Mouse (Mus musculus) G1E (cell line): ENCODE measurements around the gene Klra3. TPM values are rescaled to one million over a fixed set of nuclear protein-coding genes. Genes with fewer than 3 reads are reported as not detected.
"Not testable (repeated sequence)": the region's sequence is repeated elsewhere in the genome, so short reads cannot be mapped to it uniquely, and the experiment has no call there.

Experiments used
- ATAC-seq: 2 replicates; pipeline ENCODE4 v1.8.0; 2016; ENCODE audit warnings: mild to moderate bottlenecking; ENCODE audit not compliant: insufficient number of reproducible peaks, poor library complexity, low FRiP score, severe bottlenecking; ENCODE audit errors: extremely low read depth
- DNase-seq: peaks from one replicate; pipeline ENCODE4 v3.0.0; 2012; ENCODE audit warnings: low spot score
- H3K27me3 ChIP-seq: 2 replicates; pipeline ENCODE4 v1.6.1; 2012; ENCODE audit warnings: mild to moderate bottlenecking, low read length, inconsistent platforms; ENCODE audit not compliant: insufficient read depth
- H3K36me3 ChIP-seq: replicated peaks from 2 replicates; pipeline ENCODE3; 2012; ENCODE audit warnings: mild to moderate bottlenecking, inconsistent platforms
- H3K4me1 ChIP-seq: 2 replicates; pipeline ENCODE4 v1.6.1; 2012; ENCODE audit warnings: low read depth, low read length, inconsistent platforms, mixed read lengths; ENCODE audit not compliant: insufficient read depth
- H3K4me3 ChIP-seq: 2 replicates; pipeline ENCODE4 v1.5.1; 2012; ENCODE audit warnings: low read depth, mild to moderate bottlenecking, inconsistent platforms, low read length, moderate library complexity, mixed read lengths
- H3K9me3 ChIP-seq: replicated peaks from 2 replicates; pipeline ENCODE4 v1.6.1; 2012; ENCODE audit warnings: inconsistent platforms
- CTCF ChIP-seq: IDR thresholded peaks from 2 replicates; pipeline ENCODE4 v1.5.1; 2012; ENCODE audit warnings: low read depth, low read length, inconsistent platforms, mixed read lengths
- GATA1 ChIP-seq: IDR thresholded peaks from 2 replicates; pipeline ENCODE4 v1.6.1; 2012; ENCODE audit warnings: borderline replicate concordance, low read length, inconsistent platforms, mixed read lengths
- GATA2 ChIP-seq: IDR thresholded peaks from 2 replicates; pipeline ENCODE4 v1.6.1; 2012; ENCODE audit warnings: low read depth, low read length, inconsistent platforms, borderline replicate concordance
- POLR2AphosphoS5 ChIP-seq: IDR thresholded peaks from 2 replicates; pipeline ENCODE4 v1.6.1; 2012; ENCODE audit warnings: low read depth, low read length, inconsistent platforms; ENCODE audit not compliant: insufficient replicate concordance
- TAL1 ChIP-seq: conservative IDR thresholded peaks from 2 replicates; pipeline ENCODE4 v1.6.1; 2012; ENCODE audit warnings: low read depth, low read length, inconsistent platforms, mixed read lengths
- polyA plus RNA-seq: library from polyadenylated mRNA; stranded (reverse); fragments of >175 nt; gene quantifications from 2 replicates; pipeline ENCODE4 v1.2.3, GENCODE M21; 2012
- total RNA-seq, 2 experiments: library from RNA; stranded (forward) in 1 of 2; stranded (reverse) in 1 of 2; fragments of 200-1000 nt in 1 of 2; fragments of >200 nt in 1 of 2; fragmentation: Nextera tagmentation in 1 of 2; gene quantifications; 2 replicates each; pipeline ENCODE4 v1.2.3; 2014 to 2017

Gene Klra3
- total RNA-seq (2014; fragmentation: Nextera tagmentation) (not detected in 2 replicates), total RNA-seq (2017) (not detected in 2 replicates), polyA plus RNA-seq (not detected in 2 replicates)

DNA sequence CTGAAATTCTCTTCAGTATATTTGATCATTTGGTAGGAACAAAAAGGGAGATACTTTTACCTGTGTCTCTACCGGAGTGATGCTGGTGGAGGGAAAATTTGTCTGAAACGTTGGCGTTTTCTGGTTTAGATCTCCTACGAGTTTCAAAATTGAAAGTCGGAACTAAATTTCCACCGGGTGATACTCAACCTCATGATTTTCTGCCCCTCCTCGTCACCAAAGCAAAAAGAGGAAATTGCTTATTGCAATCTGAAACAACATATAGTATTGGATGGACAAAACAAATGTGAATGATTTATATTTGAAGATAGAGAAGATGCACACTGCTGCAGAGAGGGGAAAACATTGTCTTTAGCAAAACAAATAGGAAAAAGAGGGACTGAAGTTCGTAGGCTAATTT is at the start of gene Klra3:
Klra3 (minus strand) TSS at position 164 of the 400 bp plus-strand sequence.
- no peak within 1 kb of the TSS for H3K4me3 ChIP-seq
- ATAC-seq (no peak), DNase-seq (no peak)
- H3K4me1 ChIP-seq = no peaks in the 10 kb centered on the region
- H3K36me3 ChIP-seq = no peaks in the 10 kb centered on the region
- TF ChIP-seq GATA1 (no peak), POLR2AphosphoS5 (no peak), GATA2 (no peak), TAL1 (no peak), CTCF (no peak)
- H3K9me3 ChIP-seq = no peaks in the 10 kb centered on the region
- H3K27me3 ChIP-seq = no peaks in the 10 kb centered on the region

- TF ChIP-seq POLR2AphosphoS5 (no peak), GATA1 (no peak), CTCF (no peak), TAL1 (no peak), GATA2 (no peak)
- no peaks in the 10 kb centered on the region for H3K27me3 ChIP-seq
- H3K4me1 ChIP-seq = no peaks in the 10 kb centered on the region
- H3K4me3 ChIP-seq = no peak within 1 kb of the TSS
- H3K9me3 ChIP-seq = no peaks in the 10 kb centered on the region
- H3K36me3 ChIP-seq = no peaks in the 10 kb centered on the region
- DNase-seq = no peak
- no peak for ATAC-seq
Observed at GRCm38 (mm10) chr6:130386750-130387149, 49.4 kb upstream of the Klra3 start, which contains the start of gene Klra1. Klra1 (minus strand) TSS chr6:130386874.

DNA sequence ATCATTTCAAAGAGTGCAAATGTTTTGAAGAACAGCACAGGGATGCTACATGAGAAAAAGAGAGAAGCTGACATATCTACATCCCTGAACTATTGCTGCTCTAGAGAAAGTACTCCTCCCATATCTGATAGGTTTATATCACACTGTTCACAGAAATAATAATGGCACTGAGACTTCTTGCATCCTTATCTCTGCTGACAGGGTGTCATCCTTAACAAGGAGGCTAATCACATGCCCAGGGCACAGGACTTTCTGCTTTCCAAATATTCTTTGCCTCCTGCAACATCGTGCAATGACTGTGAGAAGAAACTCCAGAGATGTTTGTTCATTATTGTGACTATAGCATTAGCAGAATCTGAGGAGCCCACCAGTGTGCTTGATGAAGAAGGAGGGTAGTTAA is 48.4 kb upstream of the Klra3 start:
- DNase-seq (no peak), ATAC-seq (no peak)
- TF ChIP-seq GATA1 (no peak), GATA2 (no peak), TAL1 (no peak), CTCF (no peak), POLR2AphosphoS5 (no peak)

DNA sequence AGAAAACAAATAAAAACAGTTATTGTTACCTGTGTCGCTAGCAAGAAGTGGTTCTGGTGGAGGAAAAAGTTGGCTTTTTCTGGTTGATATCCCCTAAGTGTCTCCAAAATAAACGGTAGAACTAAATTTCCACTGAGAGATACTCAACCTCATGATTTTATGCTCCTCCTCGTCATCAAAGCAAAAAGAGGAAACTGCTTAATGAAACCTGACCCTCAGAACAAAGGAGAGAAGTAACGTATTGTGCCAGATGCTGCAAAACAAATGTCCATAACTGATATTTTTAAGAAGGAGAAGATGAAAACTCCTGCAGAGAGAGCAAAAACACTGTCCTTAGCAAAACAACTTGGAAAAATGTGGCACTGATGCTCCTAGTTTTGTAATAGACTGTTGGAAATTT is 45.0 kb upstream of the Klra3 start:
- TF ChIP-seq POLR2AphosphoS5 = no peak
- TF ChIP-seq GATA2 = no peak
- no peak for TF ChIP-seq TAL1
- TF ChIP-seq CTCF = no peak
- TF ChIP-seq GATA1 = no peak
- ATAC-seq (no peak), DNase-seq (no peak)
- H3K4me1 ChIP-seq = no peaks in the 10 kb centered on the region
- H3K36me3 ChIP-seq = no peaks in the 10 kb centered on the region
- H3K9me3 ChIP-seq = no peaks in the 10 kb centered on the region
- H3K27me3 ChIP-seq = no peaks in the 10 kb centered on the region
- no peak overlapping the region for H3K4me3 ChIP-seq

More for the DNA sequence above, 48.4 kb upstream of the Klra3 start:
- Histone ChIP-seq H3K4me1 (no peaks in the 10 kb centered on the region), H3K36me3 (no peaks in the 10 kb centered on the region), H3K4me3 (no peak overlapping the region), H3K9me3 (no peaks in the 10 kb centered on the region), H3K27me3 (no peaks in the 10 kb centered on the region)

GRCm38 (mm10) chr6:130345381-130345780 is 8.0 kb upstream of the Klra3 start:
- not testable (repeated sequence) for H3K36me3 ChIP-seq, ATAC-seq, DNase-seq, H3K4me3 ChIP-seq, H3K4me1 ChIP-seq, H3K9me3 ChIP-seq, H3K27me3 ChIP-seq

- H3K4me1 ChIP-seq, ATAC-seq, H3K36me3 ChIP-seq, H3K9me3 ChIP-seq, DNase-seq, H3K4me3 ChIP-seq, H3K27me3 ChIP-seq: not testable (repeated sequence)
Observed at GRCm38 (mm10) chr6:130341973-130342372, 4.6 kb upstream of the Klra3 start.

- H3K36me3 ChIP-seq = no peaks in the 10 kb centered on the region
- H3K4me3 ChIP-seq = no peak overlapping the region
- DNase-seq (no peak), ATAC-seq (no peak)
- TF ChIP-seq GATA1 (no peak), GATA2 (no peak), CTCF (no peak), TAL1 (no peak), POLR2AphosphoS5 (no peak)
- H3K9me3 ChIP-seq = no peaks in the 10 kb centered on the region
- H3K4me1 ChIP-seq = no peaks in the 10 kb centered on the region
- no peaks in the 10 kb centered on the region for H3K27me3 ChIP-seq
Observed at GRCm38 (mm10) chr6:130287984-130288649, 49.3 kb downstream of the Klra3 start.

GRCm38 (mm10) chr6:130281828-130282227 is 55.5 kb downstream of the Klra3 start, which contains the start of gene Klra10:
Klra10 (minus strand) TSS chr6:130281928.
- not testable (repeated sequence) for H3K4me3 ChIP-seq, H3K27me3 ChIP-seq, DNase-seq, H3K4me1 ChIP-seq, H3K9me3 ChIP-seq, H3K36me3 ChIP-seq, ATAC-seq
